Mouse (Mus musculus) embryonic fibroblast, embryonic 13.5 days (primary cell): Measurements from ENCODE around the gene Xylt1. TPM values are rescaled to one million over a fixed set of nuclear protein-coding genes. Genes with fewer than 3 reads are reported as not detected.

Source experiments
- H3K27ac ChIP-seq: 2 replicates; pipeline ENCODE4 v1.5.1; 2012; ENCODE audit warnings: low read length, control low read depth, inconsistent platforms; ENCODE audit not compliant: insufficient read depth
- H3K4me1 ChIP-seq: 2 replicates; pipeline ENCODE4 v1.6.1; 2011; ENCODE audit warnings: low read length; ENCODE audit not compliant: control insufficient read depth, insufficient read depth
- H3K4me3 ChIP-seq: 2 replicates; pipeline ENCODE4 v1.5.1; 2011; ENCODE audit warnings: mild to moderate bottlenecking, control low read depth, low read length; ENCODE audit not compliant: insufficient read depth
- CTCF ChIP-seq: IDR thresholded peaks from 2 replicates; pipeline ENCODE4 v1.5.1; 2011; ENCODE audit warnings: mild to moderate bottlenecking, control low read depth, low read length, moderate library complexity, borderline replicate concordance; ENCODE audit not compliant: insufficient read depth
- POLR2A ChIP-seq: IDR thresholded peaks from 2 replicates; pipeline ENCODE4 v1.6.1; 2011; ENCODE audit warnings: low read depth, mild to moderate bottlenecking, control low read depth, low read length, moderate library complexity
- polyA plus RNA-seq: library from polyadenylated mRNA; stranded (reverse); fragments of >200 nt; gene quantifications from 2 replicates; pipeline ENCODE4 v1.2.4, GENCODE M21; 2011; ENCODE audit warnings: low read depth; ENCODE audit not compliant: missing spikeins, insufficient read length

Gene Xylt1
- polyA plus RNA-seq, 1 experiment: 6.9 TPM

DNA sequence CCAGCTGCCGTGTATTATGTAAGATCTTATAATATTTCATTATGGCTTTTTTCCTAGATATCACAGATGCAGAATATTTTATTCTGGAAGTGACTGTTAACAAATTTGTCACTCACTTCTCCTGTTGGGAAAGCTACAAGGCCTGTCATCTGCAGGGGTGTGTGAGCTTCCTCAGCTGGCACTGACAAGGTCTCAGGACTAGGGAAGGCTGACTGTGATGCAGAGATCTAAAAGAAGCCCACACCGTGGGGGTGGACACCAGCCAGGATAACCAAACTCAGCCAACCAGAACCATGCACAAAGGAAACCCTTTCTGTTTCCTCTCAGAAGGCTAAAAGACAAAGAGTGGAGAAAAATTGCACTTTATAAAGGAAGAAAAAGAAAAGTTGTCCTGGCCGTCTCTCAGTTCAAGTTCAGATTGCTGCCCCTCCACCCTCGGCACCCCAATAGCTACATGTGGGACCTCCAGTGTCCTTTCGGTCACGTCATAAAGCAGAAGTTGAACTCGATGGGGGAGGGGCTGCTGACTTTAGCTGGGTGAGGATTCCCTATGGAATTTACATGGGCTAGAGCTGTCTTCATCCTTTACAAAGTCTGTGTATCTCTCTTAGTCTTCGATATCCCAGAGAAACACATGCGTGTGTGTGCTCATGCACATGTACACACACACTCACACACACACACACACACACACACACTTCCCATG, 109.9 kb downstream of the Xylt1 start:
- TF ChIP-seq POLR2A (no peak), CTCF (no peak)
- Histone ChIP-seq H3K27ac (no peak overlapping the region), H3K4me1 (peaks cover 6% of the 10 kb centered on the region), H3K4me3 (no peak overlapping the region)

DNA sequence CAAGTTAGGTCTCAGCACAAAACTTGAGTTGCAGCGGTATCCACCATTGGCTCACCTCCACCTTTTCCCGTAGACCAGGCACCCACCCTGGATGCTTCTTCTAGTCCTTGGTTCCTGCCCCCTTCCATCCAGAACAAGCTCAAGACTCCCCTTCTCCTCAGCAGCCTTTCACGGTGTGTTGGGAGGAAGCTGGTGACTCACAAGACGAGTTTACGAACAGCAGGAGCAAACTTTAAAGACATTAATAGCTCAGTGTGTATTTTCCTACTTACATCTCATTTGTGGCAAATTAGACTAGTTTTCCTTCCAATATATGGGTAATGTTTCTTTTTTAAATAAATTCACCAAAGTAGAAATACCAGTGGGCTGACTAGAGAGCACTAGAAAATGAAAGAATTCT, 110.7 kb downstream of the Xylt1 start:
- no peak overlapping the region for H3K4me3 ChIP-seq
- TF ChIP-seq POLR2A: no peak
- TF ChIP-seq CTCF: no peak
- H3K27ac ChIP-seq: no peak overlapping the region
- peaks cover 5% of the 10 kb centered on the region for H3K4me1 ChIP-seq

DNA sequence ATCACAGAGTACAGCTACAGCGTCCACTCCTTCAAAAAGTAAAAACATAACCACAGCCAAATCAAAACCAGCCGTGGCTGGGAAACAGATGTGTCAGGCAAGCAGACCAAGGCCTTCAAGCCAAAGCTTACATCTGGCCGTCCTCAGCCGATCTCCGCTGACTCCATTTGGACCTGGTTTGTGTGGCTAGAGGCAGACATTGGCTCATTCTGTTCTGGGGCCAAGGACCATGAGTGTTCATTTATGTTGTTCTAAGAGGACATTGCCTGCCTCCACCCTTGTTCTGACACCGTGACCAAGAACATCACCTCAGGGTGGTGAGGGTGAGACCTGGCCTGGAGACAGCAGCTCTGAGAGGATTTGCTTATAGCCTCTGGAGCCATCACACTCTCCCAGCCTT, 113.4 kb downstream of the Xylt1 start:
- Histone ChIP-seq H3K27ac (no peak overlapping the region), H3K4me1 (no peaks in the 10 kb centered on the region), H3K4me3 (no peak overlapping the region)
- no peak for TF ChIP-seq CTCF
- no peak for TF ChIP-seq POLR2A

DNA sequence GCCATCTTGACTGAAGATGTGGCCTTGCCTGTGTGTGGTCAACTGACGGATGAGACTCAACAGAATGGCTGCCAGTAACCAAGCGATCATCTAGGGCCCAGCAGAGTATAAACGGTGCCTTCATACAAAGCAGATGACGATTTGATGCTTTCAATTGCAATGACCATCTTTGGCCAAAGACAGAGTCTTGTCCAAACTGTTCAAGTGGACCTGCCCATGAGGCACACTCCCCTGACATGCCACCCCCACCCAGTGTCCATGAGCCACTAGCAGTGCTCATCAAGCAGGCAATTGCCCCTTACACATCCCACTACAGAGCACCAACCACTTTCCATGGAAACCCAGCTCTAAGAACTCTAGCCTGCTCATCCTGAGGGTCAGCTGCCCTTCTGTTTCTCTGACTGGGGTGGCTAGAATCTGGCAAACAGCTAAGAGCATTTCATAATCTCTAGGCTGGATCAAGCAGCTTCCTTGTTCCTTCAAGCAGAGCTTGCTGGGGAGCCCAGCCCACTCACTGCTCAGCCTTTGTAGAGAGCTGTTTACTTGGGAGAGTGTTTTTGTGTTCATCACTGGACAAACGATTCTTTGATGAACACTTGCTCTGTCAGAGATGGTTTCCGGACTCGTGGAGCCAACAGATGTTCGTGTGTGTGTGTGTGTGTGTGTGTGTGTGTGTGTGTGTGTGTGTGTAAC, 114.0 kb downstream of the Xylt1 start:
- H3K27ac ChIP-seq: no peak overlapping the region

DNA sequence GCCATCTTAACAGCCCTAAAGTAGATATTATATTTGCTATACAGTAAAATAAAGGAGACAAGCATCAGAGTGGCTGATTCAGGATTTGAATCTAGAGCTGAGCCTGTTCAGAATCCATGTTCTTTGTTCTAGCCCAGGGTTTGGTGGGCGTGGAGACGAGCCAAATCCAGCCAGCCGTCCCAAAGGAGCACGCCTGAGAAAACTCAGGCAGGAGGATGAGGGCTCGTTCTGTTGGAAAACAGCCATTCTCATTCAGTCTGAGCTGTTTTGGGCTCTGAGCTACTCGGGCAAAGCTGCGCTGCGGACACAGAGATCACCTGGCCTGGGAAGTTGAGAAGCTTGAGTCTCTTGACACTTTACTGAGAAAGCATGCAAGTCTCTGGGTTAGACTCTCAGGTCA, 115.0 kb downstream of the Xylt1 start:
- Histone ChIP-seq H3K4me1 (no peaks in the 10 kb centered on the region), H3K4me3 (no peak overlapping the region), H3K27ac (no peak overlapping the region)
- no peak for TF ChIP-seq POLR2A
- no peak for TF ChIP-seq CTCF

More for the DNA sequence above, 114.0 kb downstream of the Xylt1 start:
- no peak for TF ChIP-seq CTCF
- no peak for TF ChIP-seq POLR2A
- Histone ChIP-seq H3K4me1 (no peaks in the 10 kb centered on the region), H3K4me3 (no peak overlapping the region)

DNA sequence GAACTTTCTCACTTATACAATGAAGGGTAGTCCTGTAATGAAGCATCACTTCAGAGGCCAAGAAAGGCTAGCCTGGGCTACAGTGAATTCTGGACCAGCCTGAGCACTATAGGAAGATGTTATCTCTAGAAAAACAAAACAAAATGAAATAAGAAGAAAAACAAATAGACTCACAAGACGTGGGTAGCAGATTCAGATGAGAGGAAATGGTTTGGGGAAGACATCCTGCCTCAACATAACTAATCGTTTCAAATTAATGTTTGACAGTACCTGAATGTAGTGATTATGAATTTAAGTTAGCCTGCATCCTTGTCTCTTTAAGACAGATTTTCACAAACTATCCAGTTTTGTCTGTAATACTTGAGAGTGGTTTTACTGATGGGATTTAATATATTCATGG, 117.4 kb downstream of the Xylt1 start:
- no peak for TF ChIP-seq POLR2A
- TF ChIP-seq CTCF: no peak
- Histone ChIP-seq H3K4me3 (no peak overlapping the region), H3K27ac (no peak overlapping the region), H3K4me1 (no peaks in the 10 kb centered on the region)

DNA sequence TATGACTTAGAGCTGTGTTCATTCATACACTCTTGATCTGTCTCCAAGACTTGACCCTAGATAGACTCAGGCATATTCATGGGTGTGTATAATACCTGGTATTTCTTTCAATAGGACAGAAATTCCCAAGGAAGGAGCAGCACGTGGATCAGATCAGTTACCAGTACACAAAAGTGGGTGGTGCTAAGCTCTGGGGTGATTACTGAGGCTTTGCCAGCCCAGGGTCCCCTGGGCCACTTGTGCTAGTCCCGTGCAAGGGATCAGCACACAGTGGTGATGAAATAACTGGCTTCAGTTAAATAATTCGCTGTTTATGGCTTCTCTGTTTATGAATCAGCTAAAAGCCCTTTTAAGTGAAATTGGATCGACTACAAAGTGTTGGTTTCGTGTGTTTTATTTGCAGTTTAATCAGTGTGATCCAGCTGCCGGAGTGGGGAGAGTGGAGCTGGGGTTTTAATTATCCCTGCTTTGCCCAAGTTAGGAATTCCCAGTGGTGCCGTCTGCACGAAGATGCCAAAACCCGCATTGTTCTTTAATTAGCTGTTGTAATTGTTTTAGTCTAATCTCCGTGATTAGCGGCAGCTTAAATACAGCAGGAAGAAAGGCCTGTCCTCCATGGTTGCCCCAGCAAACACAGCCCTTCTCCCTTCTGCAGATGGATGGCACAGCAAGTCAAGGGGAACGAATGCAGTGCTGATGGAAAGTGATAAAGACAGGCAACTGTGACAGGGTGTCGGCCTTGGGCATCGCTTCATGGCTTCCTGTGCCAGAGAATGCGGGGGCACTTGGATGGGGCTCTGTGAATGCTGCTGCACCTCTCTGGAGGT, 120.8 kb downstream of the Xylt1 start:
- no peak overlapping the region for H3K4me3 ChIP-seq
- H3K27ac ChIP-seq: no peak overlapping the region
- H3K4me1 ChIP-seq: no peaks in the 10 kb centered on the region
- no peak for TF ChIP-seq POLR2A
- no peak for TF ChIP-seq CTCF

DNA sequence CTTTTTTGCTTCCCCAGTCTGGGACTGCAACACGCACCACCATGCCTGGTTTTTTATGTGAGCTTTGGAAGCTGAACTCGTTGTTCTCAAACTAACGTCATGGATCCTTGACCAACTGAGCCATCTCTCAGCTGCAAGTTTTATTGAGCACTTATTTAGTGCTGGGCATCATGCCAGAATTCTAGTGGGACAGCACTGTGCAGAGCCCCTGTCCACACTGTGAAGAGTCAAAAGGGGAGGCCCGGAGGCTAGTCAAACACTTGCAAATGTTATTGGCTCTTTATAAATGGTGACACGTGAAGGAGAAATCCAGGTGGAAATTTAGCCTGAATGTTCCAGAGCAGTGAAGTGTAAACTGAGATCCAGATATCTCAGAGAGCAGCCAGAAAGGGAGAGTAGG, 121.6 kb downstream of the Xylt1 start:
- TF ChIP-seq POLR2A: no peak
- TF ChIP-seq CTCF: no peak
- Histone ChIP-seq H3K4me3 (no peak overlapping the region), H3K4me1 (no peaks in the 10 kb centered on the region), H3K27ac (no peak overlapping the region)

DNA sequence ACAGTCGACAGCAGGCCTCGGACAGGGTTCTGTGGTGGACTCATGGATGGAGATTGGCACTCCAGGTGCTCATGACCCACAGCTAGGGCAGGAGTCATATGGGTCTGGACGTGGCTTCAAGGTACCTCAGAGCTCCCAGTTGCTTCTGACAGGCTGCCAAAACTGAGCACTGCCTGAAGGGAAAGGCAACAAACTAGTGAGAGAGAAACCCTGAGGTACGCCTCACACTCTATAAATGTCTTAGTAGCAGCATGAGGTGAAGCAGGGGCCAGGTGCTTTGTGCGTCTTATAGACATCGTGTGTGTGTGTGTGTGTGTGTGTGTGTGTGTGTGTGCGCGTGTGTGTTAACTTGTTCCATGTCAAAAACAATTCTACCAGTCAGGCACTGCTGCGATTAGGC, 122.9 kb downstream of the Xylt1 start:
- no peak for TF ChIP-seq CTCF
- no peak for TF ChIP-seq POLR2A
- no peak overlapping the region for H3K27ac ChIP-seq
- no peak overlapping the region for H3K4me3 ChIP-seq
- no peaks in the 10 kb centered on the region for H3K4me1 ChIP-seq

DNA sequence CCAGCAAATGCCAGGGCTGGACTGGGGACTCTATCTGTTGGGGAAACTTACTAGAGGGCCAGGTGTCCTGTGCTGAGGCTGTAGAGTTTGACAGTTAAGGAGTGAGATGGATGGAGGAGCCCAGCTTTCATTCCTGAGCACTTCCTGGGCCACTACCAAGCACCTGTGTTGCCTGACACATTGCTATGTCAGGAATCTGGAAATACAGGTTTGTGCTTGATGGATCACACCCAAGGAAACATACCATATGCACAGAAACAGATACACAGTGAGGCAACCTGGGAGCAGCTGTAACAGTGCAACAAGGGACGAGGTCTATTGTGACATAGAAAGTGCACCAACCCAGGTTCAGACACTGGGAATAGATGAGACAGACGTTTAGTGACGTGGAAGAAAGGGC, 125.0 kb downstream of the Xylt1 start:
- TF ChIP-seq POLR2A (no peak), CTCF (no peak)
- H3K27ac ChIP-seq: no peak overlapping the region
- no peak overlapping the region for H3K4me3 ChIP-seq
- no peaks in the 10 kb centered on the region for H3K4me1 ChIP-seq
